Mouse (Mus musculus): ENCODE results near the gene Tnnc2. TPM values are rescaled to one million over a fixed set of nuclear protein-coding genes. Genes with fewer than 3 reads are reported as not detected.
"Not testable (repeated sequence)": the region's sequence is repeated elsewhere in the genome, so short reads cannot be mapped to it uniquely, and the experiment has no call there.

The Tnnc2 gene
- polyA plus RNA-seq, 1 experiment from 2014 or later = 0.97 TPM

- H3K4me2 ChIP-seq = no peak overlapping the region
- no peak for ATAC-seq (ENCODE audit: low FRiP score, low read depth)
- no peaks in the 10 kb centered on the region for H3K27me3 ChIP-seq
- WGBS = 94% methylated on average over 5 of the region's 5 CpGs
- no peaks in the 10 kb centered on the region for H3K4me1 ChIP-seq (replicated peaks)
- no peaks in the 10 kb centered on the region for H3K9me3 ChIP-seq
- no peak overlapping the region for H3K4me3 ChIP-seq
- H3K9ac ChIP-seq = no peak overlapping the region
- H3K36me3 ChIP-seq = peaks cover 4% of the 10 kb centered on the region; the same call in 1 of the 2 replicates
- no peak overlapping the region for H3K27ac ChIP-seq (replicated peaks)
Observed at GRCm38 (mm10) chr2:164815348-164815747, 35.6 kb upstream of the Tnnc2 start.

- 78% methylated on average over 2 of the region's 2 CpGs for WGBS
- Histone ChIP-seq H3K9me3 (no peaks in the 10 kb centered on the region), H3K9ac (no peak overlapping the region)
Observed at GRCm38 (mm10) chr2:164813557-164813956, 33.8 kb upstream of the Tnnc2 start.

GRCm38 (mm10) chr2:164806614-164807013, 26.8 kb upstream of the Tnnc2 start:
- no peak for ATAC-seq (ENCODE audit: low FRiP score, low read depth)
- WGBS = 89% methylated on average over 7 of the region's 7 CpGs

More at GRCm38 (mm10) chr2:164813557-164813956, 33.8 kb upstream of the Tnnc2 start:
- H3K4me2 ChIP-seq = no peak overlapping the region
- no peaks in the 10 kb centered on the region for H3K4me1 ChIP-seq (replicated peaks)
- H3K36me3 ChIP-seq = peaks cover 13% of the 10 kb centered on the region; the same call in 1 of the 2 replicates
- no peak overlapping the region for H3K27ac ChIP-seq (replicated peaks)
- no peak for ATAC-seq (ENCODE audit: low FRiP score, low read depth)
- no peaks in the 10 kb centered on the region for H3K27me3 ChIP-seq
- H3K4me3 ChIP-seq = no peak overlapping the region

GRCm38 (mm10) chr2:164805332-164805718, 25.6 kb upstream of the Tnnc2 start:
- Histone ChIP-seq H3K36me3 (peaks cover 10% of the 10 kb centered on the region; the same call in 1 of the 2 replicates), H3K4me2 (peak overlapping the region; percentile 73), H3K9ac (peak overlapping the region; percentile 74), H3K27me3 (no peaks in the 10 kb centered on the region), H3K9me3 (no peaks in the 10 kb centered on the region), H3K4me1 (replicated peaks) (peaks cover 38% of the 10 kb centered on the region), H3K4me3 (peak overlapping the region; percentile 78), H3K27ac (replicated peaks) (peak overlapping the region; percentile 86)
- ATAC-seq (ENCODE audit: low FRiP score, low read depth) = peak; percentile 49; the same call in 1 of the 2 replicates
- under 1% methylated on average over 21 of the region's 21 CpGs for whole genome bisulfite sequencing

More at GRCm38 (mm10) chr2:164806614-164807013, 26.8 kb upstream of the Tnnc2 start:
- Histone ChIP-seq H3K36me3 (peaks cover 9% of the 10 kb centered on the region; the same call in 1 of the 2 replicates), H3K4me3 (0 out of 2 replicates have a peak overlapping the region, but pooled peaks have one; percentile 78), H3K27me3 (no peaks in the 10 kb centered on the region), H3K4me1 (replicated peaks) (peaks cover 38% of the 10 kb centered on the region), H3K4me2 (peak overlapping the region; percentile 73; the same call in 1 of the 2 replicates), H3K9me3 (no peaks in the 10 kb centered on the region), H3K27ac (replicated peaks) (no peak overlapping the region), H3K9ac (no peak overlapping the region)

DNA sequence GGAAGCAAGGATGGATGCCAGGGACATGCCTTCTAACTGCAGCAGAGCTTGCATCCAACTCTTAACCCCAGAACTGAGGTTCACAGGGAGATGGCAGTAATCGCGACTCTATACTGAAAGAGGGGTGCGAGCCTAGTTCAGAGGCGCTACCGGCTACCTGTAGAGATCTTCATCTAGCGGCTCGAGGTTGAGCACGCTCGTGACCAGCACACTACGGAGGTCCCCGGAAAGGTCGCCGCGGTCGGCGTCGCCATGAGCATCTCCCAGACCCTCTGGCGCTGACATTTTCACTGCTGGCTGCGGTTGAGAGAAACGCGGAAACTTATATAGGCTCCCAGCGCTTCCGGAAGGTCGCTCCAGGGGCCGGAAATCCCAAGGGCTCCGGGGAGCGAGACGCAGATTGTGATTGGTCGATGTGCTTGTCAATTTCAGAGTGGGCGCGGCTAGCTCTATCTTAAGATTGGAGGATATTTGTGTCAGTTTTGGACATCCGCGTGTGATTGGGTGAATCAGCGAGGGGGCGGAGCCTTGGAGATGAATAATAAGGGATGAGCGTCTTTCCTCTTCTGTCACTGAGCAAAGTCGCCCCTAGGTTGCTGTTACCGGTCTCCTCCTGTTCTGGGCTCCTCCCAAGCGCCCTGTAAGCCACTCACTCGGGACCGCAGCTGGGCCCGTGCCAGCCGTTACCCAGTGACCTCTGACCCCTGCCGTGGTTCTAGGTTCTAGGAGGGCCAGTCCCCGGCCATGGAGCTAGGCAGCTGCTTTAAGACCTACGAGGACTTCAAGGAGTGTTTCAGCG, 25.0 kb upstream of the Tnnc2 start, which contains the start of the genes Acot8 and Zswim3:
TSS of gene Acot8 (minus strand) at position 350 of the 799 bp plus-strand sequence.
TSS of gene Zswim3 (plus strand) at position 566 of the 799 bp plus-strand sequence.
- peak within 1 kb of the TSS; percentile 78 for H3K4me3 ChIP-seq
- under 1% methylated on average over 47 of the region's 47 CpGs for WGBS
- H3K36me3 ChIP-seq = peaks cover 12% of the 10 kb centered on the region; the same call in 1 of the 2 replicates
- peaks cover 38% of the 10 kb centered on the region for H3K4me1 ChIP-seq (replicated peaks)
- peak within 1 kb of the TSS; percentile 88 for H3K27ac ChIP-seq (replicated peaks)
- H3K9ac ChIP-seq = peak within 1 kb of the TSS; percentile 74
- H3K27me3 ChIP-seq = no peaks in the 10 kb centered on the region
- ATAC-seq (ENCODE audit: low FRiP score, low read depth) = peak; percentile 97
- no peaks in the 10 kb centered on the region for H3K9me3 ChIP-seq
- H3K4me2 ChIP-seq = peak within 1 kb of the TSS; percentile 73

DNA sequence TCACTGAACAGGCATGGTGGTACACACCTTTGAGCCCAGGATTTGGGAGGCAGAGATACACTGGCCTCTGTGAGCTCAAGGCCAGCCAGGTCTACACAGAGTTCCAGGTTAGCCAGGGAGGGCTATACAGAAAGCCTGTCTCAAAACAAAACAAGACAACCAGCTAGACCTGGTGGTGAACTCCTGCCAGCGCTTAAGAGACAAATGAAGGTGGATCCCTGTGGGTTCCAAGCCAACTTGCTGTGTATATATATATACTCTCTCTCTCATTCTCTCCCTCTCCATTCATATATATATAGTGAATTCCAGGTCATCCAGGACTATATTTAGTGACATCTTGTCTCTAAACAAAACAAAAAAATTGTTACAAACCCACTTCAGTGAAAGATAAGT, 24.1 kb upstream of the Tnnc2 start:
- H3K27ac ChIP-seq (replicated peaks) = peak overlapping the region; percentile 88
- H3K4me2 ChIP-seq = peak overlapping the region; percentile 62
- whole genome bisulfite sequencing = 60% methylated on average over 1 of the region's 1 CpGs
- peaks cover 9% of the 10 kb centered on the region; the same call in 1 of the 2 replicates for H3K36me3 ChIP-seq
- H3K27me3 ChIP-seq = no peaks in the 10 kb centered on the region
- H3K4me3 ChIP-seq = peak overlapping the region; percentile 78
- no peak for ATAC-seq (ENCODE audit: low FRiP score, low read depth)
- H3K9me3 ChIP-seq = no peaks in the 10 kb centered on the region
- peak overlapping the region; percentile 69 for H3K9ac ChIP-seq
- H3K4me1 ChIP-seq (replicated peaks) = peaks cover 38% of the 10 kb centered on the region

- 96% methylated on average over 16 of the region's 16 CpGs for WGBS
- H3K9ac ChIP-seq = peak overlapping the region; percentile 69
Observed at GRCm38 (mm10) chr2:164803201-164803920, 23.6 kb upstream of the Tnnc2 start.

DNA sequence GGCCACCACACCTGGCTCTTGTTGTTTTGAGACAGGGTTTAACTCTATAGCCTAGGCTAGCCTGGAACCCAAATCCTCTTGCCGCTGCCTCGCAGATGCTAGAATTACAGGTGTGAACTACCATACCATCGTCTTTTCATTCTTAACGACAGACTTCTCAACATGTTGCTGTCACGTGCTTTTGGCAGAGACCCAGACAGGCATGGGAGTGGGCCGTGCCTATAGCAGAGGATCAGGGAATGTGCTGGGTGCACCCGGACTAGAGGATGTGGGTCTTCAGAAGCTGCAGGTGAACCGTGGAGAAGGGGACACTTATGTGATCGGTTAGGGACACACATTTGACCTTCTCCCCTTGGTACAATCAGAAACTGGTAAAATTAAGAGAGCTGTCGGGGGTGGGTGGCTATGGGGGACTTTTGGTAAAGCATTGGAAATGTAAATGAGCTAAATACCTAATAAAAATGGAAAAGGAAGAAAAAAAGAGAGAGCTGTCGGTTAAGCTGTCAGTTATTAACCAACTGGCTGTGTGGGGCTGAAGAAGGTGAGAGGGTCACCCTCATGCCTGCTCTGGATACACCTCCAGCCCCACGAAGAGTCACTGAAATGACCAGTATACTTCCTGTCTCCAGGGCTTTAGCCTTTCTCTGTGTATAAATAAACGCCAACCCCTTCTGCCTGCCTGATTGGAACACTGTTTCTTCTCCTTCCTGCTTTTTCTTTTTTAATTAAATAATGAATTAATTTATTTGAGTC, 20.7 kb upstream of the Tnnc2 start:
- Histone ChIP-seq H3K9ac (no peak overlapping the region), H3K27me3 (no peaks in the 10 kb centered on the region), H3K36me3 (peaks cover 13% of the 10 kb centered on the region), H3K4me1 (replicated peaks) (peaks cover 17% of the 10 kb centered on the region), H3K9me3 (no peaks in the 10 kb centered on the region), H3K27ac (replicated peaks) (no peak overlapping the region), H3K4me2 (no peak overlapping the region), H3K4me3 (no peak overlapping the region)
- no peak for ATAC-seq (ENCODE audit: low FRiP score, low read depth)
- 92% methylated on average over 13 of the region's 13 CpGs for WGBS

More at GRCm38 (mm10) chr2:164803201-164803920, 23.6 kb upstream of the Tnnc2 start:
- Histone ChIP-seq H3K4me3 (peak overlapping the region; percentile 78), H3K27ac (replicated peaks) (no peak overlapping the region), H3K9me3 (no peaks in the 10 kb centered on the region), H3K4me2 (peak overlapping the region; percentile 62), H3K27me3 (no peaks in the 10 kb centered on the region), H3K4me1 (replicated peaks) (peaks cover 38% of the 10 kb centered on the region), H3K36me3 (peaks cover 6% of the 10 kb centered on the region; the same call in 1 of the 2 replicates)
- no peak for ATAC-seq (ENCODE audit: low FRiP score, low read depth)

DNA sequence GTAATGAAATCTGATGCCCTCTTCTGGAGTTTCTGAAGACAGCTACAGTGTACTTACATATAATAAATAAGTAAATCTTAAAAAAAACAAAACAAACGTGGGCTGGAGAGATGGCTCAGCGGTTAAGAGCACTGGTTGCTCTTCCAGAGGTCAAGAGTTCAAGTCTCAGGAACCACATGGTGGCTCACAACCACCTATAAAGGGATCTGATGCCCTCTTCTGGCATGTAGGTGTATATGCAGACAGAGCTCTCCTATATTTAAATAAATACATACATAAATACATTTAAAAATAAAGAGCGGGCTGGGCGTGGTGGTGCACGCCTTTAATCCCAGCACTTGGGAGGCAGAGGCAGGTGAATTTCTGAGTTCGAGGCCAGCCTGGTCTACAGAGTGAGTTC, 18.8 kb upstream of the Tnnc2 start:
- not testable (repeated sequence) for ATAC-seq (ENCODE audit: low FRiP score, low read depth); H3K9ac ChIP-seq; H3K27me3 ChIP-seq; H3K27ac ChIP-seq (replicated peaks); H3K4me2 ChIP-seq; H3K9me3 ChIP-seq; H3K4me3 ChIP-seq
- Histone ChIP-seq H3K4me1 (replicated peaks) (peaks cover 11% of the 10 kb centered on the region), H3K36me3 (peaks cover 18% of the 10 kb centered on the region)
- WGBS = 87% methylated on average over 6 of the region's 6 CpGs

DNA sequence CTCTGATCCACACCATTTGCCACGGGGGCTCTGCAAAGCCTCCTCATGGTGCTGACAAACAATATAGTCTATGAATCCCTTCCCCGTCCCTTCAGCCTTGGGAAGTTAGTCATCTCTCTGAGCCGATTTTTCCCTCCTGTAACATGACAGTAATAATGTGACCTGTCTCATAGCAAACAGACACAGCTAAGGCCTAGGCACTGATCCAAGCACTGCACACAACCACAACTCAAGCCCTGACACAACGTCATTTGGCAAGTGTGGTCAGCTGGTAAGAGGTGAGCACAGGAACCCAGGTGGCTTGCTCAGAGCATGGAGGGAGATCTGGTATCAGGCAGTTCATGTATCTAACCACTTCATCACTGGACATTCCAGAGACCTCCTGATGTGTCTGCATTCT, 16.1 kb upstream of the Tnnc2 start:
- no peaks in the 10 kb centered on the region for H3K27me3 ChIP-seq
- H3K4me2 ChIP-seq = no peak overlapping the region
- WGBS = 93% methylated on average over 4 of the region's 4 CpGs
- no peaks in the 10 kb centered on the region for H3K4me1 ChIP-seq (replicated peaks)
- H3K27ac ChIP-seq (replicated peaks) = no peak overlapping the region
- ATAC-seq (ENCODE audit: low FRiP score, low read depth) = no peak
- H3K9ac ChIP-seq = no peak overlapping the region
- no peaks in the 10 kb centered on the region for H3K9me3 ChIP-seq
- no peak overlapping the region for H3K4me3 ChIP-seq
- H3K36me3 ChIP-seq = peaks cover 23% of the 10 kb centered on the region

- Histone ChIP-seq H3K36me3 (peaks cover 20% of the 10 kb centered on the region), H3K9ac (no peak overlapping the region), H3K4me2 (no peak overlapping the region), H3K4me3 (no peak overlapping the region), H3K4me1 (replicated peaks) (no peaks in the 10 kb centered on the region), H3K9me3 (no peaks in the 10 kb centered on the region), H3K27me3 (no peaks in the 10 kb centered on the region), H3K27ac (replicated peaks) (no peak overlapping the region)
- WGBS = 32% methylated on average over 5 of the region's 5 CpGs
- ATAC-seq (ENCODE audit: low FRiP score, low read depth) = peak; percentile 61
Observed at GRCm38 (mm10) chr2:164794293-164794692, 14.5 kb upstream of the Tnnc2 start.
